Mouse (Mus musculus): ENCODE results near the gene Mvb12a.

DNA sequence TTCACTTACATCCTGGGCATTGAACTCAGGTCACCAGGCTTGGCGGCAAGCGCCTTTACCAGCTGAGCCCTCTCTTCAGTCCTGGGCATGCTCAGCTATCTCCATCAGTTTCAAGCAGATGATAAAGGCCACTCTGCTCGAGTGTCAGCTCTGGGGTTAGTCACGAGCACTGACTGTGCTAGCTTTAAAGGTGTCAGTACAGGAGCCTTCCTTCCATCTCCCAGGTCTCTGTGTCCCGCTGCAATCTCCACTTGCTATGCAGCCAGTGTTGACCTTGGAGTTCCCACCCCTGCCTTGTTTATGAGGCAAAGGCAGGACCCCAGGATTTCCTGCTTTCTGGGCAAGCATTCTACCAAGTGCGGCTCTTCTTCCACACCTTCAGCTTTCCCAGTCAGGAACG is 24.9 kb downstream of the Mvb12a start:
- TF ChIP-seq CTCF (IDR thresholded peaks at IDR 0.05; ENCODE audit: low read depth, low read length) (no peak), EP300 (IDR thresholded peaks at IDR 0.05; ENCODE audit: insufficient read depth, low read depth, low read length) (no peak)

All from ES-Bruce4 (cell line).